Mouse (Mus musculus) cerebellum, postnatal 25 days (tissue): Measurements from ENCODE around the gene Bpifa5.
A peak's percentile ranks its signal among the peaks of the same experiment; 100 is the strongest.
"Not testable (repeated sequence)": the region's sequence is repeated elsewhere in the genome, so short reads cannot be mapped to it uniquely, and the experiment has no call there.

Source experiments
- DNase-seq, 2 experiments: peaks; one replicate each; pipeline ENCODE4 v3.0.0; 2021; ENCODE audit warnings: mixed read lengths in 2 of 2

Gene Bpifa5

GRCm38 (mm10) chr2:154162307-154162706, at the start of gene Bpifa5:
TSS of gene Bpifa5 (plus strand) at chr2:154162607.
- no peak for DNase-seq

GRCm38 (mm10) chr2:154117381-154117780, 45.0 kb upstream of the Bpifa5 start:
- DNase-seq: no peak

GRCm38 (mm10) chr2:154130120-154130519, 32.3 kb upstream of the Bpifa5 start, which contains the start of gene Bpifa3:
TSS of gene Bpifa3 (plus strand) at chr2:154130336.
- DNase-seq: no peak

DNA sequence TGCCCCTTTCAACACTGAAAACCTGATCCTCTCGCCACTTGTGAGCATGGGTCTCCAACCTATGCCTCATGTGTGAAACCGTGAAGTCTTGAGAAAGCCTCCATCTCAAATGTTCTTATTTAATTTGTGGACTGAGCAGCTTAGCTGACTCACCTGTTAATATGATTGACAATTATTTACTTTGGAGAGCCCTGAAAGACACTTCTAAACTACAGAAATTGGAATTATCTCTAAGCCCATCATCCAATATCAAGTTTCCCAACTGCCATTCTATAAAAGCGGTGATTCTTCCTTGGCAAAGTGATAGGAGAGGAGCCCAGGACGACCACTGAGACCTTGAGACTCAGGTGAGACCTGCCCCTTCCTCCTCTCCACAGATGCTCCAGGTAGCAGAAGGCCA, 19.8 kb upstream of the Bpifa5 start, which contains the start of gene Bpifa1:
Gene Bpifa1, plus strand, starts transcription at position 301 of the 400 bp plus-strand sequence.
- no peak for DNase-seq

DNA sequence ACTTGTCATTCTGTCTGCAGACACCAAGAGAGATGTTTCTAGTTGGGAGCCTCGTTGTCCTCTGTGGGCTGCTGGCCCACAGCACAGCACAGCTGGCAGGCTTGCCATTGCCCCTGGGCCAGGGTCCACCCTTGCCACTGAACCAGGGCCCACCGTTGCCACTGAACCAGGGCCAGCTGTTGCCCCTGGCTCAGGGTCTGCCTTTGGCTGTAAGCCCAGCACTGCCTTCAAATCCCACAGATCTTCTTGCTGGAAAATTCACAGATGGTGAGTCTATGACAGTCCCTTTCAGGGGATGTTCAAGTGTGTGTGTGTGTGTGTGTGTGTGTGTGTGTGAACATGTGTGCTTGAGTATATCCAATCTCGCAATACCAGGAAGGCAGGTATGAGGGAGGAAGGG, 18.7 kb upstream of the Bpifa5 start:
- no peak for DNase-seq

DNA sequence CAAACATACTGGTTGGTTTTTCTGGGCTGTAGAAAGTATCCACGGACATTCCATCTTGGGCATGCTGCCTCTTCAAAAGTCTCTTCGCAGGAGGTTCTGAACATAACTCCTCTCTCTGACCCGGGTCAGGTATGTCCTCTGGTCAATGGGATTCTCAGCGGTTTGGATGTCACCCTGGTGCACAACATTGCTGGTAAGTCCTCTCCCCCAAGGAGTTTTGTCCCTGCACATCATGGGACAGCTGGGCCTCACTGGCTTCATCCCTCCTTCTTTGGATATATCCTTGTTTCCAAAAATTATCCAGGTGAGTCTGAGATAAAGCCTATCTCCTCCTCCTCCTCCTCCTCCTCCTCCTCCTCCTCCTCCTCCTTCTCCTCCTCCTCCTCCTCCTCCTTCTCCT, 14.9 kb upstream of the Bpifa5 start:
- DNase-seq: no peak

- DNase-seq: peak in 1 of 2 experiments; percentile 42
Measured at GRCm38 (mm10) chr2:154158433-154158832, 4.0 kb upstream of the Bpifa5 start.

DNA sequence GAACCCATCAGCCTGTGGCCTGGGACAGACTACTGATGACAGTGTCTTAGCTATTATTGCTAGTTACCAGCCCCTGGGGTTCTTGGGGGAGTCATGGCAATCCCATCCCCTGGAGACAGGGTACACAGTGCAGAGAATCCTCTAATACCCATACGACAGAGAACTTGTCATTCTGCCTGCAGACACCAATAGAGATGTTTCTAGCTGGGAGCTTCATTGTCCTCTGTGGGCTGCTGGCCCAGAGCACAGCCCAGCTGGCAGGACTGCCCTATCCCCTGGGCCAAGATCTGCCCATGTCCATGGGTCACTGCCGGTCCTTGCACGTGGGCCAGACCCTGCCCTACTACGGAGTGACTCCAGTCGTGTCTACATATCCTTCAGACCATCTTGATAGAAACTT, 899 bp downstream of the Bpifa5 start:
- DNase-seq: peak in 1 of 2 experiments; percentile 9

- no peak for DNase-seq
Measured at GRCm38 (mm10) chr2:154169172-154169571, 6.8 kb downstream of the Bpifa5 start.

GRCm38 (mm10) chr2:154171621-154172020, 9.2 kb downstream of the Bpifa5 start:
- DNase-seq: no peak

DNA sequence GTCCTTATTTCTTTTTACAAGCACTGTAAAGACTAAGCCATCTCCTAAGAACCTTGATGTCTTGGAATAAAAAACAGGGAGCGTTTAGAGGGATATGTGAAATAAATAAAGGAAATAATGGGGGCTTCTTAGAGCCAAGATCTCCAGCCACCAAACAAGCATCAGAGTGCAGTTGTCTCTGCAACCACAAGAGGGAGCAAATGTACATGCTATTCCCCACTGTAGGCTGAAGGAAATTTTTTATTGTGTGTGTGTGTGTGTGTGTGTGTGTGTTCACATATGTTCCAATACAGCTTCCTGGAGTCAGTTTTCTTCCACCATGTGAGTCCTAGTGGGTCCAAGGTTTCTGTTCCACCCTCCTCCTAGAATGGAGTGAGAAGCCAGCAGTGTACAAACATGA, 10.9 kb downstream of the Bpifa5 start:
- DNase-seq: peak in 1 of 2 experiments; percentile 20

- not testable (repeated sequence) for DNase-seq
Measured at GRCm38 (mm10) chr2:154181900-154182299, 19.5 kb downstream of the Bpifa5 start.

- DNase-seq: not testable (repeated sequence)
Measured at GRCm38 (mm10) chr2:154183061-154183460, 20.7 kb downstream of the Bpifa5 start.

DNA sequence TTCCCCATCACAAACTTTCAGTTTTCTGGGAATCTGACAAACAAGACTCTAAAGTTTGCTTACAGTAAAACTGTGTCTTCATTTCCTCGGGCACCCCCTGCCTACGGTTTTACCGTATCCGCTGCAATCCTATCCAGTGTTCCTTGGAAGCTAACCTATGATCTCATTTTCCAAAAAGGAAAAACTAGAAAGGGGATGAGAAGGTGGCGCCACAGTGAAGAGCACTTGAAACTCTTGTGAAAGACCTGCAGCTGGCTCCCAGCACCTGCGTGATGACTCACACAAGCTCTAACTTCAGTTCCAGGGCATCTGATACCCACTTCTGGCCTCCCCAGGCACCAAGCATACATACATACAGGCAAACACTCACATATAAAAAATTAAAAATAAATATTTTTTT, 22.9 kb downstream of the Bpifa5 start:
- DNase-seq: no peak

- DNase-seq: no peak
Measured at GRCm38 (mm10) chr2:154185748-154186147, 23.3 kb downstream of the Bpifa5 start.

- DNase-seq: no peak
Measured at GRCm38 (mm10) chr2:154187468-154187867, 25.1 kb downstream of the Bpifa5 start.

DNA sequence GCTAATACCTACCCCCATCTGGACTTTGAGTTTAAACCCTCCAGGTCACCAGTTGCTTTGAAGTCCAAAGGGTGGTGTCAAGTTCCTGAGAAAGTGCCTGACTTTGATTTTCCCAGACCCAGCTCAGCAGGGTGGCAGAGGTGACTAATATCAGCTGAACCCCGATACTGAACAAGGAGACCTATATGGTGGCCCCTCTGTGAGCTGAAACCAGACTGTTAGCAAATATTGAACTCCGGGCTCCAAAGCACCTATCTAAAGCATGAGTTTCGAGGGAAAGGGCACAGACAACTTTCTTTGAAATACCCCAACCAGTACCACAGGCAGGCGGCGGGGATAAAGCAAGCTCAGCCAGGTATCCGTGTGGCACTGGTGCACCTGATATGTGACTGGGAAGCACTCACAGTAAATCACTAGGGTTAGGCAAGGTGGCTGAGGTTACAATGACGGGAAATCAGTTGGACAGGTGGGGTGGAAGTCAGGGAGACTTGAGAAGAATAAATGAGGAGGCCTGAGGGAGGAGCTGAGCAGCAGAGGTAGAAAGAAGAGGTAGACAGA, 27.5 kb downstream of the Bpifa5 start:
- DNase-seq: no peak

DNA sequence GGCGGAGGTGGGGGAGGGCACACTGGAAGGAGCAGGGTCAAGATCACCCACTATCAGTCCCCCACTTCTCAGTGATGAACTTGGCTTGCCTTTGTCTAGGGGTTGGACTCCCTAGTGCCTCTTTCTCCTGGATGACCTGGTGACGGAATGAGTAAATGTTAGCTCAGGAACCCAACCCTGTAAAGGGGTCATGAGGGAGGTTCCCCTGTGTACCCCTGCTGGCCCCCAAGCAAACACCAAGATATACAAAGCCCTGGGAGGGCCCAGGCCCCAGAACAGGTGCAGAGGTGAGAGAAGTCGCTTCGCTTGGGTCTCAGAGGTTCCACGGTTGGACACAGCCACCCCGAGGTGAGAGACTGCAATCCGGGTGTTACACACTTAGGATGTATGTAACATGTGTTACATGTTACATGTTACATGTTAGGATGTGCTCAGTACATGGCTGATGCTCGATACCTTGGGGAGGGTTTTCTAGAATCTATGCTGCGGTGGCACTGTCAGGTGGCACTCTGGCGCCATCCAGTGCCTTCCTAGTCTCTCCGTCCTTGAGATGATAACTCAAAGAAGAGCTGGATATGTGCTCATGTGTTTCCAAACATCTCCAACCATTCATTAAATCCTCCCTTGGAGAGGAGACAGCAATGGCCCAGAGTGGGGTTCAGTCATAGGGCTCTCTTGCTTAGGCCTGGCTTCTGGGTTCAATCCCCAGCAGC, 28.3 kb downstream of the Bpifa5 start, which contains the start of gene Bpifb1:
Gene Bpifb1, plus strand, starts transcription at position 273 of the 713 bp plus-strand sequence.
- no peak for DNase-seq

GRCm38 (mm10) chr2:154192141-154192540, 29.7 kb downstream of the Bpifa5 start:
- DNase-seq: no peak

DNA sequence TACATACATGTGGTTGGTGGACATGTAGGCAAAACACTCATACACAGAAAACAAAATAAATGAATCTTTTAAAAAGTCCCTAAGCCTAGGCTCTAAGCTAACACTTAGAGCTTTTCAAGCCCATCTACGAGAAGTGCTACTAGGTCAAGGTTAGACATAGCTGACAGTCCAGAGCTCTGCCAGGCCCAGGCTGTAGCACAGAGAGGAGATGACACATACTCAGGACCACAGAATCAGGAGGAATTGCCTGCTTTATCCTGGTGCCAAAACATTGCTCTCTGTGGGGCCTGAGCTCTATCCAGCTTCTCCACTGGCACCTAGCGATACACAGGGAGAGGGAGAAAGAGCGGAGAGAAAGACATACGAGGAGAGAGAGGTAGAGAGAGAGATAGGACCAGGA, 30.7 kb downstream of the Bpifa5 start:
- no peak for DNase-seq

DNA sequence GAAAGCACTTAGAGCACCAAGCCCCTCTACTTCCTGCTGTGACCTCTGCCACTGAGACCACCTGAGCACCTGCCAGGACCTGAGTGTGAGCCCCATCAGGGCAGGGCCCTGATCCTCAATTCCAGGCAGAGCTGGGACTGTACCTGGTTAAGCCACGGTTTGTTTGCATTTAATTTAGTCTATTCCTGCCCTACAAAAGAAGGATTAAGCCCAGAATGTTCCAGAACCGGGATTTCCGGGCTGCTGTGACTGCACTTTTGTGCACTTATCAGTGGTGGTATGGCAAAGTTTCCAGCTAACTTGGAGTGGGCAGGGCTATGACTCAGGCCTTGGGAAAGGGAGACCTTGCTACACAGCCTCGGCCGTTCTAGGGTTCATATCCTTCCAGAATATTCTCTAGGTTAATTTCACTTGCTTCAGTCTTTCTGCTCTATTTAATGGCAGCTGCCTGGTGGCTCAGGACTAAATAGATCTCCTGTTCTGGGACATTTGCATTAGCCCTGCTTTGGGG, 31.6 kb downstream of the Bpifa5 start:
- DNase-seq: no peak

DNA sequence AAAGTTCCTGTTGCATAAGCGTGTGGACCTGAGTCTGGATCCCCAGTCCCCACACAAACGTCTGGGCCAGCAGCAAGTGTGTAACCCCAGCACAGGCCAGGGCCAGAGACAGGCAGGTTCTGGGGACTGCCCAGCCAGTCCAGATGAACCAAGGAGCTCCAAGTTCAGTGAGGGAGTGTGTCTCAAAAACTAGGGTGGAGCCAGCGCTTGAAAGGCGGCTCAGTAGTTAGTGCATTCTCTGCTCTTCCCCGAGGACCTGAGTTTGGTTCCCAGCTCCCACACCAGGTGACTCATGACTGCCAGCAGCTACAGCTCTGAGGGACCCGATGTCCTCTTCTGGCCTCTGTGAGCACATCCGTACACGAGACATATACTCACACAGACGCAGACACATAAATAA, 34.6 kb downstream of the Bpifa5 start:
- DNase-seq: no peak

DNA sequence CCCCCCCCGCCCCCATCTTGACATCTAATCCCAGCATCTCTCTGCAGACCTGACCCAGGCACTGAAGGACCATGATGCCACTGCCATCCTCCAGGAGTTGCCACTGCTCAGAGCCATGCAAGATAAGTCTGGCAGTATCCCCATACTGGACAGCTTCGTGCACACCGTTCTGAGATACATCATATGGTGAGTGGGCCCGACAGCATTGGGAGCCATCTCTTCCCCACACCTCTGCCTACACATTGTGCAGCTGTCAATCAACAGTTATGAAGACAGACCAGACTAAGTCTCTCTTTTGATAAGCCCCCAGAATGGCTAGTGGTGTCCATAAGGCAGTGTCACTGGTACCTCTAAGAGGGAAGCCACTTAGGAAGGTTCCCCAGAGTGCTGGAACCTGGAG, 42.2 kb downstream of the Bpifa5 start:
- no peak for DNase-seq

- DNase-seq: peak in 1 of 2 experiments; percentile 20
Measured at GRCm38 (mm10) chr2:154206908-154207307, 44.5 kb downstream of the Bpifa5 start.
